Mouse (Mus musculus) small intestine, adult 2 months (tissue): ENCODE measurements around the gene Gas2.

ENCODE experiments used
- CTCF ChIP-seq: fragments of 200-500 bp; IDR thresholded peaks from 2 replicates; pipeline ENCODE4 v1.5.1; 2012; ENCODE audit warnings: low read depth, mild to moderate bottlenecking, control low read depth, inconsistent platforms, low read length, moderate library complexity, mixed read lengths; ENCODE audit not compliant: insufficient replicate concordance, insufficient read length; ENCODE audit errors: extremely low read depth
- POLR2A ChIP-seq: fragments of 200-500 bp; IDR thresholded peaks from 2 replicates; pipeline ENCODE4 v1.6.1; 2012; ENCODE audit warnings: low read depth, mild to moderate bottlenecking, control low read depth, inconsistent platforms, low read length, moderate library complexity

GRCm38 (mm10) chr7:51914132-51914531 is 52.3 kb downstream of the Gas2 start:
- no peak for TF ChIP-seq POLR2A
- no peak for TF ChIP-seq CTCF
